Mouse (Mus musculus) ES-E14 (cell line): ENCODE measurements around the gene Hist2h2bb.
"Not testable (repeated sequence)": the region's sequence is repeated elsewhere in the genome, so short reads cannot be mapped to it uniquely, and the experiment has no call there.

Experiments
- CHD2 ChIP-seq: IDR thresholded peaks from 2 replicates; pipeline ENCODE4 v1.6.1; 2014; ENCODE audit warnings: mild to moderate bottlenecking, low read depth, low read length, inconsistent platforms
- HCFC1 ChIP-seq: IDR thresholded peaks from 2 replicates; pipeline ENCODE4 v1.6.1; 2012; ENCODE audit warnings: low read length, inconsistent platforms, borderline replicate concordance; ENCODE audit not compliant: insufficient read depth
- MAFK ChIP-seq: IDR thresholded peaks from 2 replicates; pipeline ENCODE4 v1.6.1; 2014; ENCODE audit warnings: mild to moderate bottlenecking, low read depth, low read length, inconsistent platforms; ENCODE audit not compliant: insufficient read depth
- ZC3H11A ChIP-seq: IDR thresholded peaks from 2 replicates; pipeline ENCODE4 v1.6.1; 2012; ENCODE audit warnings: low read depth, mild to moderate bottlenecking, inconsistent platforms, low read length, borderline replicate concordance

DNA sequence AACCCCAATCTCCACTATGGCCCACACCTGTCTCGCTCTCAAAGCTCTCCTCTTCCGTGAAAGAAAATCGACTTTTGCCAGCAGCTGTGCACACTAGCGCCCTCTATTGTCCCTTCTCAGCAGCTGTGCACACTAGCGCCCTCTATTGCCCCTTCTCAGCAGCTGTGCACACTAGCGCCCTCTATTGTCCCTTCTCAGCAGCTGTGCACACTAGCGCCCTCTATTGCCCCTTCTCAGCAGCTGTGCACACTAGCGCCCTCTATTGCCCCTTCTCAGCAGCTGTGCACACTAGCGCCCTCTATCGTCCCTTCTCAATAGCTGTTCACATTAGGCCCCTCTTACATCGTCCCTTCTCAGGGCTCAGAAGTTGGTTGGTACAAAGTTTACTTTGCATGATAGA is 17.8 kb downstream of the Hist2h2bb start:
- not testable (repeated sequence) for TF ChIP-seq MAFK, CHD2, ZC3H11A
- TF ChIP-seq HCFC1 = 0 out of 2 replicates have a peak, but pooled peaks have one; percentile 49
